Mouse (Mus musculus) limb, embryonic 13.5 days (tissue): ENCODE measurements at regions not wholly inside any gene's neighbourhood (a gene's known extent, or its start where the extent isn't known, plus 50 kb on each side); places are given as distances from the start of the nearest gene placed in this dataset.

Experiments
- ATAC-seq: fragments of 200-750 bp; cut with Nextera tagmentation; 2 replicates; pipeline ENCODE4 v1.8.0; 2017; ENCODE audit warnings: low read depth, moderate number of reproducible peaks, moderate TSS enrichment; ENCODE audit not compliant: low FRiP score
- H3K27ac ChIP-seq: fragments of 300-500 bp; sonication (generic); 2 replicates; pipeline ENCODE4 v1.5.1; 2015; ENCODE audit warnings: inconsistent platforms, mild to moderate bottlenecking, moderate library complexity
- H3K27me3 ChIP-seq: fragments of 300-500 bp; sonication (generic); 2 replicates; pipeline ENCODE4 v1.6.1; 2015; ENCODE audit warnings: mild to moderate bottlenecking, inconsistent platforms
- H3K36me3 ChIP-seq: fragments of 300-500 bp; sonication (generic); 2 replicates; pipeline ENCODE4 v1.6.1; 2015; ENCODE audit warnings: inconsistent platforms, mild to moderate bottlenecking, moderate library complexity
- H3K4me1 ChIP-seq: fragments of 300-500 bp; sonication (generic); 2 replicates; pipeline ENCODE4 v1.6.1; 2015; ENCODE audit warnings: inconsistent platforms
- H3K4me2 ChIP-seq: fragments of 300-500 bp; sonication (generic); replicated peaks from 2 replicates; pipeline ENCODE4 v1.6.1; 2015; ENCODE audit warnings: inconsistent platforms, mild to moderate bottlenecking, moderate library complexity
- H3K4me3 ChIP-seq: fragments of 300-500 bp; sonication (generic); 2 replicates; pipeline ENCODE4 v1.5.1; 2015; ENCODE audit warnings: moderate library complexity, mild to moderate bottlenecking, inconsistent platforms
- H3K9ac ChIP-seq: fragments of 300-500 bp; sonication (generic); 2 replicates; pipeline ENCODE4 v1.6.1; 2015; ENCODE audit warnings: mild to moderate bottlenecking, inconsistent platforms
- H3K9me3 ChIP-seq: fragments of 300-500 bp; sonication (generic); 2 replicates; pipeline ENCODE4 v1.6.1; 2016; ENCODE audit warnings: inconsistent platforms
- WGBS: fragments of 180-500 bp; shearing (Covaris S2); methylation state at CpG from one replicate; pipeline ENCODE4 v1.1.7; 2015; 5-methylcytosine and 5-hydroxymethylcytosine counted together

DNA sequence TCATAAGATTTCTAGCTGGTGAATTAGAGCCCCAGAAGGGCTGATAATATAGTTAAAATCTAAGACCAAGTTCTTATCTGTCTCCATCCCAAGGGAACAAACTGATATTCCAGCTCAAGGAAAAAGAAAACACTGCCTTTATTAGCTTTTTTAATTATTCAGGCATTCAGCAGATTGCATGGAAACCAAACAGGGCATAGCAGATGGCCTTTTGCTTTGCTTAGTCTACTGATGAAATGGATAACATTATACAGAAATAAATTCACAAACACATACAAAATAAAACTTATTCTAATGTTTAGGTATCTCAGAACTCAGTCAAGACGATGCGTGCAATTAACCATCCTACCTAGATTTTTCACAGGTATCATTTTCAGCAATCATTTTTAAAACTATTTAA, 198.9 kb downstream of the Isl1 start:
- 96% methylated on average over 2 of the region's 2 CpGs for WGBS
- Histone ChIP-seq H3K4me3 (no peak overlapping the region), H3K9ac (no peak overlapping the region), H3K4me1 (no peaks in the 10 kb centered on the region), H3K36me3 (no peaks in the 10 kb centered on the region), H3K27me3 (no peaks in the 10 kb centered on the region), H3K9me3 (no peaks in the 10 kb centered on the region), H3K27ac (no peak overlapping the region), H3K4me2 (no peak overlapping the region)
- ATAC-seq = no peak

DNA sequence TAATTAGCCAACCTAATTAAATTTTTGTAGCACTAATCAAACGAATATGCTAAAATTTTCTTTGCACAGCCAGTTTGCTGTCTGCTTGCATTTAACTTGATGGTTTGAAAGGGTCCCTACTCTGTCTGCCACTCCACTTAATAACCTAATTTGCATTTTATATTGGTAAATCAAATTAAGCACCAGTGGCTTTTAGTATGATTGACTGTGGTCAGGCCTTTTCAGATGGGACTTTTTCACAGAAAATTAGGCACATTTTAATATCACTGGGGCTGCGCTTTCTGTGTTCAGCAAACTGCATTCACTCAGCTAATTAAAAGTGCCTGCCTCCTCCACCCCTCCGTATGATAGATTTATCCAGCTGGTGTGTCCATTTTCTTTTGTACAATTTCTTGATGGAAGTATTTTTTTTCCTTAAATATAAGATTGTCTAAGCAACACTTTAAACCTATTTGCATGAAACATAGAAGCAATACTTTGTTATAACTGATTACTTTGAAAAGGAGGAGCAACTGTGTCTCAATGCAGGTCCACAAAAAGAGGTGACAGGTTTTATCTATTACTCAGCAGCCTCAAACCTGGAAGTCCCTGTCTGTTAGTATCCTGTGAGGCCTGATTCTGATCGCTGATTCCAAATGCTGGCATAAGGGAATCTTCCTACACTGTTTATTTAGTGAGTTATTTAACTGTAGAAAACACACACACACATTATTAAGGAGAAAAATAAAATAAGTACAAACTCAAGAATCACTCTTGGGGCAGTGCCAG, 221.8 kb downstream of the Isl1 start:
- no peak for ATAC-seq
- Histone ChIP-seq H3K36me3 (no peaks in the 10 kb centered on the region), H3K9ac (no peak overlapping the region), H3K4me2 (no peak overlapping the region), H3K27ac (no peak overlapping the region), H3K4me3 (no peak overlapping the region), H3K4me1 (no peaks in the 10 kb centered on the region), H3K9me3 (no peaks in the 10 kb centered on the region), H3K27me3 (no peaks in the 10 kb centered on the region)
- 64% methylated on average over 4 of the region's 4 CpGs for WGBS

DNA sequence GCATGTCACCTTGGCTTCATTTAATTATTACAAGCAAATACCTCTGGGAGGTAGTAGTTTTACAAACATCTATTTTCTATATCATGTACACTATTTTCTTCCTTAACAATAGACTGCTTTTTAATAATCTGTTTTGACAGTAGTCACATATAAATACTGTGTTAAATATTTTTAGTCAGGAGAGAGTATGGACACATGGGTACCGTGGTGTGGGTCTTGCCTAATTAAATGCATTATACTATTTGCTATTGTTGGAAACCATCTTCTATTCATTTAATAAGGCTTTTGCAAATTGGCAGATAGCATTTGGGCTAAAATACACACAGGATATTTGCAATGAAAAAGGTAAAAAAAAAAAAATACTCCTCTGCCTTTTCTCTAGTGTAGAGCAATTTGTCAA, 222.3 kb downstream of the Isl1 start:
- H3K36me3 ChIP-seq = no peaks in the 10 kb centered on the region
- no peaks in the 10 kb centered on the region for H3K9me3 ChIP-seq
- H3K9ac ChIP-seq = no peak overlapping the region
- no peak overlapping the region for H3K27ac ChIP-seq
- ATAC-seq = no peak
- WGBS = 74% methylated on average over 1 of the region's 1 CpGs
- H3K4me3 ChIP-seq = no peak overlapping the region
- no peak overlapping the region for H3K4me2 ChIP-seq
- H3K27me3 ChIP-seq = no peaks in the 10 kb centered on the region
- no peaks in the 10 kb centered on the region for H3K4me1 ChIP-seq

DNA sequence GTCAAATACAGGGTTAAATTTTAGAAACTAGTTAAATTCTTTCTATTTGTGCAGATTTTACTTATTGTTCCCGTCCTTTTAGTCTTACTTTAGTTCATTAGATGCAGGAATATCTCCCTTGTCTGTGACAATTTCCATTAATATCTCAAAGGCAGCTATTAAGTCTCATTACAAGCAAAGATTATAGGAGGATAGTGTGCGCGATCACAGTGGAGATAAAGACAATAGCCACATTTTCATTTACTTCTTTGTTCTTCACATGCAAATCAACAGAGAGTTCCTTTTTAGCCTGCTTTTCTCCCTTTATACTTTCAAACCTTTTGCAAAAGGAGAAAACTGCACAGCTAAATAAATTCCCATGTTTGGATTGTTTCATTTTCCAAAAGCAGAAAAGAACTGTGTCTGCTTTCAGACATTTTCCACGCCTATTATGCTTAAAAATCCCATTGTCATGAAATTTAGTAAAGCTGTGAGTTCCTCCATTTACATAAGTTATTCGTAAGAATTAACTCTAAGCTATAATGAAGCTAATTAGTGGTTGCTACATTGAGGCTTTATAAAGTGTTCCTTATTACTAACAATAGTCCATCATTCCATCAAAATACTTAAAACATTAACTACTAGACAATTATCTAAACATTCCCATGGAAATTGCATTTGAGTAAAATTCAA, 252.4 kb downstream of the Isl1 start:
- H3K4me3 ChIP-seq = no peak overlapping the region
- H3K9me3 ChIP-seq = no peaks in the 10 kb centered on the region
- H3K36me3 ChIP-seq = no peaks in the 10 kb centered on the region
- no peaks in the 10 kb centered on the region for H3K27me3 ChIP-seq
- H3K4me1 ChIP-seq = no peaks in the 10 kb centered on the region
- H3K4me2 ChIP-seq = no peak overlapping the region
- no peak overlapping the region for H3K9ac ChIP-seq
- ATAC-seq = no peak
- 75% methylated on average over 5 of the region's 5 CpGs for WGBS
- H3K27ac ChIP-seq = no peak overlapping the region

DNA sequence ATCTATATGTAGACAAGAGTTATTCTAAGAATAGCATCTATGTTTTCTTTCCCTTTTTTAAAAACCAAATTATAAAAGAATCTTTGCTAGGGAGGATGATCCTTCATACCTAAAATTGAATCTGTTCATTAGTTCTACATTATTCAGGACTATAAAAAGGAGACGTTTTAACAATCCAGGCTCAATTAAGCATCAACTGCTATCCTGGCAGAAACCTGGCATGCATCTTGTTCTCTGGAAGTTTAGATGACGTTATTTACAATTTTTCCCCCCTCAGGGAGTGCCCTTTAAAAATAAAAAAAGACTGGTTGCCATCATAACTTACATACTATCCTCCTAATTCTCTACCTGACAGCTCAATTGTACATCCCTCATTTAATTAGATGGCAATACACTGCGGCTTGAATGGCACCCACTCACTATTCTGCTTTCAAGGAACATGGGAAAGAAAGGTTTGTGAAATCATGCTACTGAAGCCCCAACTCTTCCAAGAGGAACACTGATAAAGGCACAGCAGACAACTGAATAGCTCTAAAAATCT, 253.3 kb downstream of the Isl1 start:
- Histone ChIP-seq H3K27ac (no peak overlapping the region), H3K4me3 (no peak overlapping the region), H3K36me3 (no peaks in the 10 kb centered on the region), H3K27me3 (no peaks in the 10 kb centered on the region), H3K4me1 (no peaks in the 10 kb centered on the region), H3K9me3 (no peaks in the 10 kb centered on the region), H3K4me2 (no peak overlapping the region), H3K9ac (no peak overlapping the region)
- ATAC-seq = no peak
- whole genome bisulfite sequencing = 58% methylated on average over 3 of the region's 3 CpGs

DNA sequence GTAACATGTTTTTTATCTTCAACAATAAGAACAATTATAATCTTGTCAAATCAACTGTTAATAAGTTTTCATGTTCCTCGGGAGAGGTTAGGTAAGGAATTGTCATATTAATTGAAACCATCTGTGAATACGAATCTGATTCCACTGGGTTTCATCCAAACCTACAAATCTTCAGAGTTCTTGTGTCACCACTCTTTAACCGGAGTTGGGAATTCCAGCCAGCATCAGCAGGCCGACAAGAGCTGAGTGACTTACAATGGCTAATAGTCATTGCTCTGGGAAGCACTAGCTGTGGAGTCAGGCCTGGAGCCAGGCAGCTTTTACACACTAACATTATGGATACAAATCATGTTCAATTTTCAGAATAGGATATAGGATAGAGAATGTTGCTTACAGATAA, 273.3 kb downstream of the Isl1 start:
- Histone ChIP-seq H3K36me3 (no peaks in the 10 kb centered on the region), H3K4me1 (no peaks in the 10 kb centered on the region), H3K4me3 (no peak overlapping the region), H3K9ac (no peak overlapping the region), H3K27ac (no peak overlapping the region), H3K9me3 (no peaks in the 10 kb centered on the region), H3K27me3 (no peaks in the 10 kb centered on the region), H3K4me2 (no peak overlapping the region)
- WGBS = 61% methylated on average over 4 of the region's 4 CpGs
- ATAC-seq = no peak

DNA sequence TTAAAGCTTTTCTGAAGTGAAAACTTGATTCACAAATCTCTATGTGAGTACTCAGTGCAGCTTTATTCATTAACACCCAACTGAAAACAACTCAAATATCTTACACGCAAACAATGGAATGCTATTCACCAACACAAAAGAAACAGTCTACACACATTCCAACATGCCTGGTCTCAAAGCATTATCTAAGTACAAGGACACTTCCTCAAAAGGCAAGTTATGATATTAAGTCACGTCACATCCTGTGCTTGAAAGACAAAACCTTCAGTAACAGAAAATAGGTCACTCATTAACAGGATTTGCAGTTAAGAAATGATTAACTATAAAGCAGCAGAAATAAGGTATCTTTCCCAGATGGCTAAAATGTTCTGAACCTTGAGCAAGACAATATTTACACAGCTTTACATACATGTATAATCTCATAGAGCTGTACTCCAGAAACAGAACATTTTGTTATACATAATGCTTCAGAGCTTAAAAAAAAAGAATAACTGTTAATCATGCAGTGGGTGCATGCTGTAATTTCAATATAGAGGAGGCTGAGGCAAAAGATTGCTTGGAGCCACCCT, 279.3 kb downstream of the Isl1 start:
- 83% methylated on average over 2 of the region's 2 CpGs for WGBS
- no peaks in the 10 kb centered on the region for H3K27me3 ChIP-seq
- H3K9ac ChIP-seq = no peak overlapping the region
- no peak for ATAC-seq
- no peak overlapping the region for H3K27ac ChIP-seq
- H3K9me3 ChIP-seq = no peaks in the 10 kb centered on the region
- H3K4me1 ChIP-seq = no peaks in the 10 kb centered on the region
- H3K4me3 ChIP-seq = no peak overlapping the region
- H3K4me2 ChIP-seq = no peak overlapping the region
- H3K36me3 ChIP-seq = no peaks in the 10 kb centered on the region

DNA sequence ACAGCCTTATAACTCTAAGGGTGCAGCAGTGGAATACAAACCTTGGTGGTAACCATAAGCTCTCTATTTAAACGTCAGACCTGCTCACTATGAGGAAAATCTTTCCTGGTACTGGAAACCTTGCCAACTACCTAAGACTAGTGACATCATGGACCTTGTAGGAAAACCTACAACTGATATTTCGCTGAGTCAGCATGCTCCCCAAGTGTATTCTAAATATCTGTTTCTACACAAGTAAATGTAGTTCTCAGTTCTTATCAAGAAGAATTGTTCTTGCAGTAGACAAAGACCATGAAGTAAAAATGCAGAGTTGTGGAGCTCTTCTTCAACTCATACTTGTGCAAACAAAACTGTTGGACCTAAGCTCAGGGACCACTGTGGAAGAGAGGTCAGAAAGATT, 280.9 kb downstream of the Isl1 start:
- 79% methylated on average over 2 of the region's 2 CpGs for WGBS
- no peak overlapping the region for H3K9ac ChIP-seq
- no peak overlapping the region for H3K27ac ChIP-seq
- no peaks in the 10 kb centered on the region for H3K9me3 ChIP-seq
- no peaks in the 10 kb centered on the region for H3K36me3 ChIP-seq
- H3K4me2 ChIP-seq = no peak overlapping the region
- no peaks in the 10 kb centered on the region for H3K27me3 ChIP-seq
- no peaks in the 10 kb centered on the region for H3K4me1 ChIP-seq
- no peak overlapping the region for H3K4me3 ChIP-seq
- no peak for ATAC-seq

DNA sequence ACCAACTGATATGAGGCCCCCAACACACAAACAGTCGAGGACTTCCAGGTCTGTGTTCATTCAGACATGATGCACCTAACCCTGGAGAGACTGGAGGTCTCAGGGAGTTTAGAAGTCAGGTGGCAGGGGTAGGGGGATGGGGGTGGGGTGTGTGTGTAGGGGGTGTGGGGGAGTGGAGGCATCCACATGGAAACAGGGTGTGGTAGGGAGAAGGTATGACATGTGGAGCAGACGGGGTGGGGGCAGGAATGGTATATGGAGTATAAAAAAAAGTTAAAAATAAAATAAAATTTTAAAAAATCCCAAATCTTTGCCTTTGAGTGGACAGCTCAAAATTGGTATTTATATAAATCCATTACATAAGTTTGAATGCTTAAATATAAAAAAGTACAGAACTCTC, 282.3 kb downstream of the Isl1 start:
- no peaks in the 10 kb centered on the region for H3K4me1 ChIP-seq
- H3K9ac ChIP-seq = no peak overlapping the region
- no peak for ATAC-seq
- no peak overlapping the region for H3K4me3 ChIP-seq
- H3K27ac ChIP-seq = no peak overlapping the region
- WGBS = 75% methylated on average over 2 of the region's 2 CpGs
- H3K36me3 ChIP-seq = no peaks in the 10 kb centered on the region
- H3K4me2 ChIP-seq = no peak overlapping the region
- H3K27me3 ChIP-seq = no peaks in the 10 kb centered on the region
- no peaks in the 10 kb centered on the region for H3K9me3 ChIP-seq

DNA sequence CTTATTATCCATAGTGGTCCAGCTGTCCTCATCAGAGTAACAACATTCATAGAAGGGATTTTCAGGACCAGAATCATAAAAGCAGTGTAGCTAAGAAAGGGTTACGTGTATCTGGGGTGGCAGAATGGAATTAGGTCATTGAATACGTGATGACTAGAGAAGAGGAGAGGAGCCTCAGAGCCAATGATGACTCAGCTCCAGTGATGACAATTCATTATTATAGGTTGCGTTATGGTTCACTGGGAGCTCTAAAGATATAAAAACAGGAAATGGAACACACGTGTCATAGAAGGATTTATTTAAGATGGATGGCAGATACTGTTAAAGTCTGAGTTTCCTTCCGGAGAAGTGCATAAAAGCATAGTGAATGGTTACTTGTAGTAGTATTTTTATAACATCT, 291.6 kb downstream of the Isl1 start:
- Histone ChIP-seq H3K9me3 (no peaks in the 10 kb centered on the region), H3K9ac (no peak overlapping the region), H3K4me2 (no peak overlapping the region), H3K4me1 (no peaks in the 10 kb centered on the region), H3K4me3 (no peak overlapping the region), H3K36me3 (no peaks in the 10 kb centered on the region), H3K27ac (no peak overlapping the region), H3K27me3 (no peaks in the 10 kb centered on the region)
- 67% methylated on average over 5 of the region's 5 CpGs for WGBS
- ATAC-seq = no peak

DNA sequence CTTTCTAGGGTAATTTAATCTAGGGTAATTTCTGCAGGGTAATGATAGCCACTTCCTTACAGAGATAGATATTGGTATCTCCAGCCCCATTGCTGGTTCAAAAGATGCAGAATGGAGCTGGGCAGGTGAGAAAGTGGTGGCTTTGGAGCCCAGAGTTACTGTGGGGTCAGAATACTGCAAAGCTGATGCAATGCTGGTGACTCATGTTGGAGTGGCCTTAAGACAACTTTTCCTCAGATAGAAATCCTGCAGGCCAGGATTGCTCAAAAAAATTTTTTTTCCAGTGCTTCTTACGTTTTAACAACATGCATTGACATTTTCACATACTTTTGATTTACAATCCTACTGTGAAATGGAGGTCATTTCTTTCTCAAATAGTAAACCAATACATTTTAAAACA, 305.8 kb downstream of the Isl1 start:
- H3K4me2 ChIP-seq = no peak overlapping the region
- ATAC-seq = no peak
- H3K27ac ChIP-seq = no peak overlapping the region
- H3K4me1 ChIP-seq = no peaks in the 10 kb centered on the region
- H3K9me3 ChIP-seq = no peaks in the 10 kb centered on the region
- H3K4me3 ChIP-seq = no peak overlapping the region
- 58% methylated on average over 1 of the region's 1 CpGs for WGBS
- no peaks in the 10 kb centered on the region for H3K27me3 ChIP-seq
- no peak overlapping the region for H3K9ac ChIP-seq
- no peaks in the 10 kb centered on the region for H3K36me3 ChIP-seq

DNA sequence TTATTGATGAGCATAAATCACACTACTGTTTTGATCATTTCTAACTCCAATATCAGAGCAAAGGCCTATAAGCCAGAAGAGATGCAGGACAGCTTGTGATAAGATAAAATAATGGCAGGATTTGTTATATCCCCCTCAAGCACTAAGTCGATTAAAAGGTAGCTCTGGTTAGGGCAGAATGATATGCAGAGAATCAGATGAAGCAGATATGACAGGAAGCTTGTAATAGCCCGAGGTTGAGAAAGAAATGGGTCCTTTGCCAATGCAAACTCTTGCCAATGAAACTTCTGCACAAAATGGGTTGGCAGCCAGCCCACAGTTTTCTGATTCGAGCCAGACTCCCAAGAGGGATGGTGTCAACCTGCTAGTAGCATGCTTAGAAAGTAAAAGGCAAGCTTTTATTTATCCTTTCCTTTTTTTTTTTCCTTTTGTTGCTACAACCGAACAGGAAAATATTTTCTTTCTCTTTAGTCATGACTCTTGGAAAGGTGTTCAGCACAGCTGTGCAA, 307.0 kb downstream of the Isl1 start:
- no peak overlapping the region for H3K4me3 ChIP-seq
- H3K27ac ChIP-seq = no peak overlapping the region
- no peak overlapping the region for H3K4me2 ChIP-seq
- ATAC-seq = no peak
- WGBS = 56% methylated on average over 4 of the region's 4 CpGs
- no peak overlapping the region for H3K9ac ChIP-seq
- no peaks in the 10 kb centered on the region for H3K9me3 ChIP-seq
- H3K27me3 ChIP-seq = no peaks in the 10 kb centered on the region
- H3K4me1 ChIP-seq = no peaks in the 10 kb centered on the region
- H3K36me3 ChIP-seq = no peaks in the 10 kb centered on the region
